Mouse (Mus musculus) megakaryocyte-erythroid progenitor cell, adult 5 weeks (primary cell): ENCODE results near the gene Txndc17. TPM values are rescaled to one million over a fixed set of nuclear protein-coding genes. Genes with fewer than 3 reads are reported as not detected.

ENCODE experiments used
- polyA plus RNA-seq: library from polyadenylated mRNA; stranded (reverse); fragments of >175 nt; gene quantifications from 2 replicates; pipeline ENCODE4 v1.2.3, GENCODE M21; 2012

Txndc17 gene
- 23.9 and 31.2 TPM in 2 replicates for polyA plus RNA-seq

GRCm38 (mm10) chr11:72207204-72207833 lies at the start of gene Txndc17, which contains the start of gene 4933427D14Rik:
TSS of gene Txndc17 (plus strand) at chr11:72207547.
TSS of gene 4933427D14Rik (minus strand) at chr11:72207459.

GRCm38 (mm10) chr11:72206341-72207203 lies 775 bp upstream of the Txndc17 start, which contains the start of gene Gm43951:
TSS of gene Gm43951 (minus strand) at chr11:72206840.

GRCm38 (mm10) chr11:72215410-72215797 lies 8.1 kb downstream of the Txndc17 start, which contains the start of gene Med31:
TSS of gene Med31 (minus strand) at chr11:72215592.

Other genes starting within 250 kb of the Txndc17 start
- 0.39 and 0.55 TPM in 2 replicates for gene Aipl1, start 170.0 kb upstream of the Txndc17 start, polyA plus RNA-seq
- gene Pimreg, start 165.5 kb upstream of the Txndc17 start, polyA plus RNA-seq = 18.6 and 24.1 TPM in 2 replicates
- not detected in 2 replicates for gene Pitpnm3, start 71.8 kb upstream of the Txndc17 start, polyA plus RNA-seq
- gene Gm43951, start 707 bp upstream of the Txndc17 start, polyA plus RNA-seq = 0.12 and 0.52 TPM in 2 replicates
- gene 4933427D14Rik, start 88 bp upstream of the Txndc17 start, polyA plus RNA-seq = 2.5 and 3.0 TPM in 2 replicates
- 0.78 and 1.3 TPM in 2 replicates for gene Med31, start 8.0 kb downstream of the Txndc17 start, polyA plus RNA-seq
- not detected in 2 replicates for gene Slc13a5, start 59.7 kb downstream of the Txndc17 start, polyA plus RNA-seq
- 0.88 and 2.0 TPM in 2 replicates for gene Xaf1, start 94.1 kb downstream of the Txndc17 start, polyA plus RNA-seq
- not detected in 2 replicates for gene Fbxo39, start 106.9 kb downstream of the Txndc17 start, polyA plus RNA-seq
- 0.04 TPM in 1 of 2 replicates, not detected in the other for gene Tekt1, start 154.9 kb downstream of the Txndc17 start, polyA plus RNA-seq
- gene Smtnl2, start 204.2 kb downstream of the Txndc17 start, polyA plus RNA-seq = 1.1 and 1.3 TPM in 2 replicates
- not detected in 2 replicates for gene Ggt6, start 228.0 kb downstream of the Txndc17 start, polyA plus RNA-seq
- gene Mybbp1a, start 233.8 kb downstream of the Txndc17 start, polyA plus RNA-seq = 139 and 185 TPM in 2 replicates